Mouse (Mus musculus) T-helper 17 cell (primary cell): Measurements from ENCODE around the gene Numa1.
"Not testable (repeated sequence)": the region's sequence is repeated elsewhere in the genome, so short reads cannot be mapped to it uniquely, and the experiment has no call there.

Source experiments
- in situ Hi-C, 2 experiments: fragments of 300-600 bp; cut with MboI, MseI; formaldehyde crosslinking; loops; 1 replicate in 1 of 2; 2 replicates in 1 of 2; pipeline ENCODE4 v1.15.1; 2025; ENCODE audit warnings: high pct_unique_total_duplicates in 2 of 2

Numa1 gene

DNA sequence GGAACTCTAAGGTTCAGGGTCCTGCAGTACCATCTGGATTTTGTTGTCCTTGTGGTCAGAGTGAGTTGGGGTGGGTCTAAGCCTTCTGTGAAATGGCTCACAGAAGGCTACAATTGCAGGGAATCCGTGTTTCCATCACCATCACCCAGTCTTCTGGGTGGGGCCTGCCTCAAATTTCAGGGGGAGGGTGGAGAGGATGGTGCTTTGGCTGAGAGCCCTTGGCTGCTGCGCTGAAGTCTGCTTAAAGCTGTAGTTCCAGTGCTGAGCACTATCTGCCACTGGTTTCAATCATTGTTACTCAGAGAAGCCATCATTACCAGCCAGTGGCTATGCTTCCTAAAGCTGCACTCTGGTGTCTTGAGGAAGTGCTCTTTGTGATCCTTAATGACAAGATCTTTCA lies 40.6 kb downstream of the Numa1 start:
- in situ Hi-C loops = no loop called here

DNA sequence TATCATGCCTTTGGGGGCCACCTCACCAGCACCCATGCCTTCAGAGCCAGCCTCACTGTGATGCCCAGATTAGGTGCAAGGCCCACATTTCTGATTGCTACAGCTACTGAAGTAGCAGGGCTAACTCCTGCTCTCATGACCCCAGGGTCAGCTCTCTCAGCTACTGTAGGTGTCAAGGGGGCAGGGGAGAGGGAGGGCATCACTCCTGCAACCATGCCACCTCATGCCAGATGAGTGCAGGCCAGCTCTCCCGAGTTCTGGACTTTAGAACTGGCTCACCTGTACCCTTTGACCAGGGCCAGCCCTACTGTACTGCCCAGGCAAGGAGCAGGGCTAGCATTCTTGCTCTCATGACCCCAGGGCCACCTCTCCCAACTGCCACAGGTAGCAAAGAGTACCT lies 48.8 kb downstream of the Numa1 start:
- in situ Hi-C loops = no loop called here

DNA sequence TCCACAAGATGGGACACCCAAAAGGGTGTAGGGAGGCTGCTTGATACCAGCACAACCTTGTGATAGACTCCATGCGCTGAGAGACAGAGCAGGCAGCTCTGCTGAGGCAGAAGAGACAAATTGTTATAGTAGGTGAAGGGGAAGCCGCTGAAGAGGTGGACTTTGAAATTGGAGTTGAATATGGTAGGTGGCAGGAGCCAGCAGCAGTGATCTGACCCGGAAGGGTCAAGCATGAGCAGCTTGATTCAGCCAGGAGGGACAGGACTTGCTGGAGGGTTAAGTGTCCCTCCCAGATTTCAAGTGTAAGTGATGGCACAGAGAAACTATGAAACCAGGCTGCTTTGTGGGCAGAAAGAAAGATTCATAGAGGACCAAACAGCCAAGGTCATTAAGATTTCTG lies 51.2 kb downstream of the Numa1 start:
- in situ Hi-C loops = no loop called here

DNA sequence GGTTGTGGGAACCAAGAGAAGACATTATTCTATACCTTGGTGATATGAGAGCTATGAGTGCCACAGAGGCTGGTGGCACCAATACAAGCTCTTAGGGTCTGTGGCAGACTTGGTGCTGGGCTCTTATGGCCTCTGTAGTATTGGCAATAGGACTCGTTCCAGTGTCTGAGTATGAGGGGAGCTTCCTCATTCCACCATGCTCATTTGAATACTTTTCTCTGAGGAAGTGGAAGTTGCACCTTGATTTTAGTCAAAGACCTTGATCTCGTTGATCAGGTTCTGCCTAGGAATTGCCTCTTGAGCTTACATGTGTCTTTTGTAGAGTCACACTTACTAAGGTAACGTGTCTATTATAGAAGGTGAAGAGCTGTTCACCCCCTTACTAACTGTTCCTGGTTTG lies 60.3 kb downstream of the Numa1 start:
- in situ Hi-C loops = no loop called here

DNA sequence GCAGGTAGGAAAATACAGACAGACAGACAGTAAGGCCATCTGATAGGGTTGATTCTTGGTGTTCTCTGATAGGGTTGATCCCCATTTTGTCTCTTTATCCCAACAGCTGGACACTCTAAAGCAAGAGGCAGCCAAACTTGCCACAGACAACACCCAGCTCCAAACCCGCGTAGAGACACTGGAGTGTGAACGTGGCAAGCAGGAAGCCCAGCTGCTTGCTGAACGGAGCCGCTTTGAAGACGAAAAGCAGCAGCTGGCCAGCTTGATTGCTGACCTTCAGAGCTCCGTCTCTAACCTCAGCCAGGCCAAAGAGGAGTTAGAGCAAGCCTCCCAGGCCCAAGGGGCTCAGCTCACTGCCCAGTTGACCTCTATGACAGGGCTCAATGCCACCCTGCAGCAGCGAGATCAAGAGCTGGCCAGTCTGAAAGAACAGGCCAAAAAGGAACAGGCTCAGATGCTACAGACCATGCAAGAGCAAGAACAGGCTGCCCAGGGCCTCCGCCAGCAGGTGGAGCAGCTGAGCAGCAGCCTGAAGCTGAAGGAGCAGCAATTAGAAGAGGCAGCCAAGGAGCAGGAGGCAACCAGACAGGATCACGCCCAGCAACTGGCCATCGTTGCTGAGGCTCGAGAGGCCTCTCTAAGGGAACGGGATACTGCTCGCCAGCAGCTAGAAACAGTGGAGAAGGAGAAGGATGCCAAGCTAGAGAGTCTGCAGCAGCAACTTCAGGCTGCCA lies 64.5 kb downstream of the Numa1 start:
- in situ Hi-C loops = no loop called here

DNA sequence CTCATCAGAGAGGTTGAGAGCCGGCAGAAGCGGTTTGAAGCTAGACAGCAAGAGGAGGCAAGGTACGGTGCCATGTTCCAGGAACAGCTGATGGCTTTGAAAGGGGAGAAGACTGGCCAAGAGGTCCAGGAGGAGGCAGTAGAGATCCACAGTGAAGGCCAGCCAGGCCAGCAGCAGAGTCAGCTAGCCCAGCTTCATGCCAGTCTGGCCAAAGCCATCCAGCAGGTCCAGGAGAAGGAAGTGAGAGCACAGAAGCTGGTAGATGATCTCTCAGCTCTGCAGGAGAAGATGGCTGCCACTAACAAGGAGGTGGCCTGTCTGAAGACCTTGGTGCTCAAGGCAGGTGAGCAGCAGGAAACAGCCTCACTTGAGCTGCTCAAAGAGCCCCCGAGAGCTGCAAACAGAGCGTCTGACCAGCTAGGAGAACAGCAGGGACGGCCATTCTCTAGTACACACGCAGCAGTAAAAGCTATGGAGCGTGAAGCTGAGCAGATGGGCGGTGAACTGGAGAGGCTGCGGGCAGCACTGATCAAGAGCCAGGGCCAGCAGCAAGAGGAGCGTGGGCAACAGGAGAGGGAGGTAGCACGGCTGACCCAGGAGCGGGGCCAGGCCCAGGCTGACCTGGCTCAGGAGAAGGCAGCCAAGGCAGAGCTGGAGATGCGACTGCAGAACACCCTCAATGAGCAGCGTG lies 65.7 kb downstream of the Numa1 start:
- in situ Hi-C loops = no loop called here

DNA sequence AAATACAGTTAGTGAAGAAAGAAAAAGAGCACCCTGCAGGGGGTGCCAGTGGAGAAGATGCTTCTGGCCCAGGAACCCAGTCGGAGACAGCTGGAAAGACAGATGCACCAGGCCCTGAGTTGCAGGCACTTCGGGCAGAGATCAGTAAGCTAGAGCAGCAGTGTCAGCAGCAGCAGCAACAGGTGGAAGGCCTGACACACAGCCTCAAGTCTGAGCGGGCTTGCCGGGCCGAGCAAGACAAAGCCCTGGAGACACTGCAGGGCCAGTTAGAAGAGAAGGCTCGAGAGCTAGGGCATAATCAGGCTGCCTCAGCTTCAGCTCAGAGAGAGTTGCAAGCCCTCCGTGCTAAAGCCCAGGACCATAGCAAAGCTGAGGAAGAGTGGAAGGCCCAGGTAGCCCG lies 66.4 kb downstream of the Numa1 start:
- in situ Hi-C loops = no loop called here

DNA sequence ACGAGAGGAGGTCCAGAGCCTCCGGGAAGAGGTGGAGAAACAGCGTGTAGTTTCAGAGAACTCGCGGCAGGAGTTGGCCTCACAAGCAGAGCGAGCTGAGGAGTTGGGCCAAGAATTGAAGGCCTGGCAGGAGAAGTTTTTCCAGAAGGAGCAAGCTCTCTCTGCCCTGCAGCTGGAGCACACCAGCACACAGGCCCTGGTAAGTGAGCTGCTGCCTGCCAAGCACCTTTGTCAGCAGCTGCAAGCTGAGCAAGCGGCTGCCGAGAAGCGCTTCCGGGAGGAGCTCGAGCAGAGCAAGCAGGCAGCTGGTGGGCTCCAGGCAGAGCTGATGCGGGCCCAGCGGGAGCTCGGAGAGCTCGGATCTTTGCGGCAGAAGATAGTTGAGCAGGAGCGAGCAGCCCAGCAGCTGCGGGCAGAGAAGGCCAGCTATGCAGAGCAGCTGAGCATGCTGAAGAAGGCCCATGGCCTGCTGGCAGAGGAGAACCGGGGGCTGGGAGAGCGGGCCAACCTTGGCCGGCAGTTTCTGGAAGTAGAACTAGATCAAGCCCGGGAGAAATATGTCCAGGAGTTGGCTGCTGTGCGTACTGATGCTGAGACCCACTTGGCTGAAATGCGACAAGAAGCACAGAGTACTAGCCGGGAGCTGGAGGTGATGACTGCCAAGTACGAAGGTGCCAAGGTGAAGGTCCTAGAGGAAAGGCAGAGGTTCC lies 67.2 kb downstream of the Numa1 start:
- in situ Hi-C loops = no loop called here

DNA sequence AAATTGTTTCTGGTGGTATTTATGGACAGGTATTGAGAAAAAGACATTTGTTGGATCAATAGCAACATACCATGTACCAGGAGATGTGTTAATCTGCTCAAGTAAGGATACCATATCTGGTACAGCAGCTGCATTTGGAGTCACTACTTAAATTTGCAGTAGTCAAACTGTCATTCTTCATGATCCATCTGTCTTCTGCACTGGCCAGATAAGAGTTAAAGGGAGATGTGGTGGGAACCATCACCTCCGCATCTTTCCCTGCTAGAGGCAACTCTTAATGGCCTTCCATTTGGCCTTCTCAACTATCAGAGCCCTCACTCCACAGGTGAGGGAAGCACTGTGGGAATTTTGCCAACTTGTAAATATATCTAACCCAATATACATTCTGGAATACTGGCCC lies 72.6 kb downstream of the Numa1 start:
- in situ Hi-C loops = no loop called here

DNA sequence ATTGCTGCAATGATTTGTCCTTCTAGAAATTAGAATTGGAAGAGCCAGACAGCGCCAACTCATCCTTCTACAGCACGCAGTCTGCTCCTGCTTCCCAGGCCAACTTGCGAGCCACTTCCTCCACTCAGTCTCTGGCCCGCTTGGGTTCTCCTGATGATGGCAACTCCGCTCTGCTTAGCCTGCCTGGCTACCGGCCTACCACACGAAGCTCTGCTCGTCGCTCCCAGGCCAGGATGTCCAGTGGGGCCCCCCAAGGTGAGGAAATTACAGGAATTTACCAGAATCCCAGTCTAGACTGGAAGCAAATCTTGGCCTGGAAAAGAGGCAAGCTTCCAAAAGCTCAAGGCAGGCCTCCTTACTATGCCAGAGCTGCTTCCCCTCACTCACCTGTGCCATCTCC lies 77.9 kb downstream of the Numa1 start:
- in situ Hi-C loops = no loop called here

DNA sequence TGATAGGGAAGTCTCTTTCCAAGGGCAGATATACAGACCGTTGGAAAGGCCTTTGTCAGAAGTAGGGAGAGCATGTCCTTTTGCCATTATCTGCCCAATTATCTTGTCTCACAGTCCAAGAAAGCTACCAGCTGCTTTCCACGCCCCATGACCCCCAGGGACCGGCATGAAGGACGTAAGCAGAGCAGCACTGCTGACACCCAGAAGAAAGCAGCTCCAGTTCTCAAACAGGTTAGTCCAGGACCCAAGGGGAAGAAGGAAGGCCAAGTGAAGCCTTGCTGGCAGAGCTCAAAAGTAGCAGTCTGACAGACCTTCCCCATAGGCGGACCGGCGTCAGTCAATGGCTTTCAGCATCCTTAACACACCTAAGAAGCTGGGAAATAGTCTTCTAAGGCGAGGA lies 79.5 kb downstream of the Numa1 start:
- in situ Hi-C loops = no loop called here

DNA sequence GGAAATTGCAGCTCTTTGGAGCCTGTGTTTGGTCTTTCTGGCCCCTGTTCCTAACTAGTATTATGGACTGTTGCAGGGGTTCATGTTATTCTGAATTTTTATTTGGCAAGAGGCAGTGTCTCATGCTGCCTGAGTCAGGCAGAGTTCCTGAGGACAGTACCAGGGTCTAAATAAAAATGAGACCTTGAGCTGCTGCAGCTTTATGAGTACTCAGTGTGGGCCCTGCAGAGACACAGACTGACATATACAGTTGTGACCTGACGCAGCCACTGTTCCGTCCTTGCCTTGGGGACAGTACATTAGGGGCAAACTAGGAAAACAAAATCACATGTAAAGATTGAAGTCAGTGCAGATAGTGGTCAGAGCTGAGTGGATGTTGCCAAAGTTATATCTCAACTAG lies 81.1 kb downstream of the Numa1 start:
- in situ Hi-C loops = no loop called here

DNA sequence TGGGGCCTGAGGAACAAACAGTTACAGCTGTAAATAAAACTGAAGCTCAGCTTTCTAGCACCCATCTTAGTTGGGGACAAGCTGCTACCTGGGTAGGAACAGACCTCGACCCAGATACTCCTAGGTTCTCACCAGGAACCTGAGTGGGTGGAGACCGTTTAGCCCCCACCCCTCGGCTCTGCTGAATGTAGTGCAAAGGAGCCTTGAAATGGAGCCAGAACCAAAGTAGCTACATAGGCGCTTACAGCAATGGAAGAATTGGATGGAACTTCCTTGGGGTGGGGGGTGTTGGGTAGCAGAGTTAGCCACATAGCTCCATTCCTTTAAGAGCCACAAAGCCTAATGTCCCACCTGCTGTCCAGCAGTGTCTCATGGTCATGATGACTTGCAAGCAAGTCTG lies 83.0 kb downstream of the Numa1 start:
- in situ Hi-C loops = no loop called here

DNA sequence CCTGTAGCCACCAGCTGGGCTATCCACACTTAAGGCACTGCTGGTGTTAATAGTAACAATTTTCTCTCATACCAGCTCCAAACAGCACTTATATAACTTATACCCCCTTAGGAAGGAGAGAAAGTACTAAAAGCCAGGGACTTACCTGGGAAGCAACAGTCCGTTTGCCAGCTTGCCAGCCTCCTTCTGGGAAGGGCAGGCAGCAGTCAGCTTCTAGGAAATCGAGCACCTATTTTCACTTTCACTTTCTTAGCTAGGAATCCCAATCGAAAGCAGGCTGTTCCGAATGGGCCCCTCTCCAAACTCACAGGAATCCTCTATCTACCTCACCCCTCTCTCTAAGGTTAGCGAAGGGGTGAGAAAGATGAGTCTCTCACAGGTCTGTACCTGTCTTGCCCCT lies 83.5 kb downstream of the Numa1 start:
- in situ Hi-C loops = no loop called here

DNA sequence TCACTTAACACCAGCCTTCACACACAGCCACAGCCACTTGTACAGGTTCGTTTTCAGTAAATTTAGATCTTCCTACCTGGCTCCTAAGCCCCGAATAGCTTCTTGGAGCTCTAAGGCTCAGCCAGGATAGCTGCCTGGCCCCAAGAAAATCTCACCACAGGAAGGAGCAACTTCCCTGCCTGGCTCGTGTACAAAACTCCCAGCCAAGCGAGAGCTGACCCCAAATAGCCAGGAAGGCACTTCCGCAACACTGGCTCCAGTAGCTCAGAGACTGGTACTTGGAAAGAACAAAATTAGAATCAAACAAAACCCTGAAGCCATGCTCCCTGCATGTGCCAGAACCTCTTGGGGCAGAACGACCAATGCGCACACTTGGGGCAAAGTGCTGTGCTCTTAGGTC lies 84.1 kb downstream of the Numa1 start:
- in situ Hi-C loops = no loop called here

DNA sequence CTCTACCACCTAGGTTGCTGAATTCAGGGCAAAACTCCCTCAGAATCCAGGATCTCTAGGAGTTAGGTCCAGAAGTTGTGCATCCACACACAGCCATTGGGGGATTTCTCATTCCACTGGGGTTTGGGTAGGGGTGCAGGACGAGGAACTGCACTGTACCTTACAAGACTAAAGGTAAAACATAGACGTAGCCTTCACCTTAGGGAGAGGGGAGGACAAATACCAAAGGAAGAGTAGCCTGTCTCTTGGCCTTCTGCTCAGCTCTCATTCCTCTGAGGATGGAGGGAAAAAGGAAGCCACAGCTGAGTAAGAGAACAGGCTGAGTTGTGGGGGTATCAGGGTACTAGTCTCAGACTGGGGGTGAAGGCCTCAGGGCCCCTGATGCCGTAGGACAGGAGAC lies 84.7 kb downstream of the Numa1 start, which contains the start of gene Il18bp:
Gene Il18bp, minus strand, starts transcription at position 101 of the 400 bp plus-strand sequence.
- in situ Hi-C loops = no loop called here

DNA sequence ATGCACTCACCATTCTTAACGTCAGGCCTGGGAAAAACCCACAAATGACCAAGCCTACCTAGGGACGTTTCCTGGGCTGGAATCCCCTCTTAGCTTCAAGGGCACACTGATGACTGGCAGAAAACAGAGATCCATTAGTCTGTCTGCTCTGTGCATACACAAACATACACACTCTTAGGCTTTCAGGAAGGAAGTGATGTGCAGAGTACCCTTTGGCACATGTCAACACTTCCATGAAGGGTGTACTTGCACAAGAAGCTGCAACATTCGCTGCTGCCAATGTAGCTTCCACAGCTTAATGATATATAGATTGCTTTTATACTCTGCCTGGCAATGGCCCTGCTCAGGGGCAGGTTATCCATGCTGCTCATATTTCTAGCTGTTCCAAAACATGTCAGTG lies 85.5 kb downstream of the Numa1 start:
- in situ Hi-C loops = no loop called here

DNA sequence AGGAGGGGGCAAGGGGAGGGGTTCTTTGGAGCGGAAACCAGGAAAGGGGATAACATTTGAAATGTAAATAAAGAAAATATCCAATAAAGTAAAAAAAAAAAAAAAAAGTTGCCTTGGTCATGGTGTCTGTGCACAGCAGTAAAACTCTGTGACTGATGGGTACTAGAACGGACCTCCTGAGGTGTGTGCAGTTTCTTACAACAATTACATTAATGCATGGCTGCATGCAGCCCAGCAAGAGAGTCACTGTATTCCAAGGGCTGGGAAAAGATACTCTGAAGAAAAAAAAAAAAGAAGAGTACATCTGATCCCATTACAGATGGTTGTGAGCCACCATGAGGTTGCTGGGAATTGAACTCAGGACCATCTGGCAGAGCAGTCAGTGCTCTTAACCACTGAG lies 87.0 kb downstream of the Numa1 start:
- in situ Hi-C loops = not testable (repeated sequence)

DNA sequence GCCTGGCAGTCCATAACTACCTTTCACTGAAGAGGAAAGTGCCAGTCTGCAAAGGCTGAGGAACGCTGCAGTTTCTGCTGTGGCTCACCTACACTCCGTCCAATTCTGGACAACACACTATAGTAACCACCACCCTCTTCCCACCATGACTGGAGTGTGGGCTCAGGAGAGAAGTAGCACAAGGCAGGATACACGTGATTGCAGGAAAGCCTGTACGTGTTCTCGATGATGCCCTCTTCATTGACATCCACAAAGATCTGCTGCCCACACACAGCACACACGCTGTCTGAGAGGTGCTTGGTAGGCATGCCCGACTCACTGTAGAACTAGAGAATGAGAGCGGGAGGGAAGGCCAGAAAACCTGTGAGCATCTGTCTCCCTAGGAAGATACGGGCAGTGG lies 89.9 kb downstream of the Numa1 start:
- in situ Hi-C loops = no loop called here

DNA sequence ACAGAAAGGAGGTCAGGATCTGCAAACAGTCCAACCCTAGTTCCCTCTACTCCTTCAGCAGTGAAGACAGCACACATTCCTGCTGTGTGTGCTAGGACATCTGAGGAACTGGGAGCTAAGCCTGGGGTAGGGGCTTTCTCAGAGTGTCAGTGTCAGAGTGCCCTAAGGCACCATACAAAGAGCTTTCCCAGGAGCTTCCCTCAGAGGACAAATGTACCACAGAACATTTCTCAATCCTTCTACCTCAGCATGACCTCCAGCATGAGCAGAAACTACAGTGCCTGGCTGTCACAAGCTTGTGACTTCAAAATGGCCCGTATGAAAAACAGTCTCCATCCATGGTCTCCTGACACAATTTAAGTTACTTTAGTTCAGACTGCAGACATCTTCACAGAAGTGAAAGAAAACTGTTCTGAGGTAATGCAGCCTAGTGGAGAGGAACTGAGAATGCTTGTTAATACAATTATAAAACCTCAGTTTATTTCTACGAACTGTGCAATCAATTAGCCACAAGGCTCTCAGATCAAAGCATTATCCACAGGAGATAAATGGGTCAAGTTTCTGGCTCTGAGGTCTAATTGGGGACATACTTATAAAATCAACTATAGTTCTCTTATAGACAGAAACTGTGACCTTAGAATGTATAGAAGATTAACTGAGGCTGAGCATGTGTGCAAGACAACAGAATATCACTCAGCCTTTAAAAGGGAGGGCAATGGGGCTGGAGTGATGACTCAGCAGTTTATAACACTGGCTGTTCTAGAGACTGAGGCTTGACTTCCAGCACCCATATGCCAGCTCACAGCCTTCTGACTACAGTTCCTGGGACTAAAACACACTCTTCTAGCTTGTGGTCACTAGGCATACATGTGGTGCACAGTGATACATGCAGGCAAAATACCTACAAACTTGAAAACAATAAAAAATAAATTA lies 91.5 kb downstream of the Numa1 start:
- in situ Hi-C loops = no loop called here

DNA sequence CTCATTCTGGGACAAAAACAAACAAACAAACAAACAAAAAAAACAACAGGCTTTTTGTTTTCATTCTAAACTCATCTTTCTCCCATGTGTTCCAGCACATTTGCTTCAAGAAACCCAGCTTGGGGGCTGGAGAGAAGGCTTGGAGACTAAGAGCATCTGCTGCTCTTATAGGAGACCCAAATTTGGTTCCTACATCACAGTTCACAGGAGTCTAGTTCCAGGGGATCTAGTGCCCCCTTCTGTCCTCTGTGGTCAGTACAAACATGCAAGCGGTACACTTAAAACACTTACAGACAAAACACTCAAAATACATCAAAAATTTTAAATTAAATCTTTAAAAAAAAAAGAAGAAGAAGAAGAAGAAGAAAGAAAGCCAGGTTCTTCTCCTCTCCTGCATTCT lies 101.0 kb downstream of the Numa1 start:
- in situ Hi-C loops = no loop called here

DNA sequence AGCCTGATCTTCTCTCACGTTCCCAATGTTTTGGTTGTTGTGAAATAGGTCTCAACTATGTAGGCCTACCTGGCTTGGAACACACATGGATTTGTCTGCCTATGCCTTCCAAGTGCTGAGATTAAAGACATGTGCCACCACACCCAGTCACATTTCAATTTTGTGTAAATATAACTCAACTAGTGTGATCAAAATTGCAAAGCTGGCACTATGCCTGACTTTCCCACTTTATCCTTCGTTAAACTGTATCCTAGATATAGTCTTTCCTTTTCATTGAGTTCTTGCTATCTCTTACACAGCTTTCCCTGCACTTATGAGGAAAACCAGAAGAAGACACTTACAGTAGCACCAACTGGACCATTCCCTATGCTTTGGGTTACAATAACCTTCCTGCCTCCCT lies 101.6 kb downstream of the Numa1 start:
- in situ Hi-C loops = no loop called here
